Mouse (Mus musculus) CH12.LX (cell line): Measurements from ENCODE around the gene Olfr1357.

Source experiments
- CTCF ChIP-seq, 2 experiments: IDR thresholded peaks in 1 of 2; conservative IDR thresholded peaks in 1 of 2; 2 replicates each; pipeline ENCODE4 v1.5.1; 2011 to 2012; ENCODE audit warnings: low read depth in 2 of 2, low read length in 2 of 2, improper control_type of control experiment in 1 of 2, inconsistent platforms in 1 of 2, mild to moderate bottlenecking in 1 of 2, moderate library complexity in 1 of 2
- E2F4 ChIP-seq: IDR thresholded peaks from 2 replicates; pipeline ENCODE4 v1.6.1; 2011; ENCODE audit warnings: low read depth, low read length, improper control_type of control experiment; ENCODE audit not compliant: insufficient replicate concordance
- ELF1 ChIP-seq: IDR thresholded peaks from 2 replicates; pipeline ENCODE4 v1.6.1; 2014; ENCODE audit warnings: low read depth, mild to moderate bottlenecking, inconsistent platforms, low read length, improper control_type of control experiment
- EP300 ChIP-seq: IDR thresholded peaks from 2 replicates; pipeline ENCODE4 v1.6.1; 2011; ENCODE audit warnings: low read length, improper control_type of control experiment
- GABPA ChIP-seq: IDR thresholded peaks from 2 replicates; pipeline ENCODE4 v1.6.1; 2012; ENCODE audit warnings: low read depth, low read length, improper control_type of control experiment, inconsistent platforms; ENCODE audit not compliant: insufficient replicate concordance
- NELFE ChIP-seq: IDR thresholded peaks from 2 replicates; pipeline ENCODE4 v1.6.1; 2011; ENCODE audit warnings: low read depth, low read length, improper control_type of control experiment
- POLR2A ChIP-seq: IDR thresholded peaks from 2 replicates; pipeline ENCODE4 v1.6.1; 2011; ENCODE audit warnings: low read depth, mild to moderate bottlenecking, improper control_type of control experiment, low read length
- POLR2AphosphoS2 ChIP-seq: IDR thresholded peaks from 2 replicates; pipeline ENCODE4 v1.6.1; 2011; ENCODE audit warnings: low read depth, low read length, improper control_type of control experiment

DNA sequence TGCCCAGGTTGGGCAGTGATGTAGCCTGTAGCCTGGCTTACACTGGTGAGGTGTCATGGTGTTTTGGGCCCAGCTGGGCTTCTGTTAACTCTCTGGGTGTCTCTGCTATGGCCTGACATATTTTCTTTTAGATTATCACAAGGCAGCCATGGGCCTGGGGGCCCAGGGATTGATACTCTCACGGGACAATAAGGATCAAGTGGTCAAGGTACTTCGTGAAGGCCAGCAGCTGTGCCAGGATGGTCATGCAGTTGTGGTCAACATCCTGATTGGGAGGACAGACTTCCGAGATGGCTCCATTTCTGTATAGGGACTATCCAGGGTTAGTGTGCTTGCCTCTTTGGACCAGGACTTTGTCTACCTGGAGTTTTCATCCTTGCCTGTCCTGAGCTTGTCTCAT, 33.9 kb downstream of the Olfr1357 start:
- no peak for TF ChIP-seq POLR2A
- TF ChIP-seq CTCF (conservative IDR thresholded peaks at IDR 0.05 in 1 of 2, IDR thresholded peaks at IDR 0.05 in 1 of 2; ENCODE audit: low read depth in 2 of 2, low read length in 2 of 2) = no peak
- TF ChIP-seq NELFE = no peak
- no peak for TF ChIP-seq EP300
- no peak for TF ChIP-seq POLR2AphosphoS2
- TF ChIP-seq ELF1 = no peak
- no peak for TF ChIP-seq GABPA
- TF ChIP-seq E2F4 = no peak
